Mouse (Mus musculus) MEL (cell line): ENCODE measurements around the gene Per1. TPM values are rescaled to one million over a fixed set of nuclear protein-coding genes. Genes with fewer than 3 reads are reported as not detected.

ENCODE experiments used
- DNase-seq: peaks from one replicate; pipeline ENCODE4 v3.0.0; 2011; ENCODE audit warnings: low read depth, low spot score
- H3K27ac ChIP-seq: 2 replicates; pipeline ENCODE4 v1.5.1; 2012; ENCODE audit warnings: low read depth, mild to moderate bottlenecking, control low read depth, low read length, moderate library complexity; ENCODE audit not compliant: control insufficient read depth
- H3K27me3 ChIP-seq, 2 experiments: fragments of 150-350 bp in 1 of 2; sonication (generic) in 1 of 2; 2 replicates each; pipeline ENCODE4 v1.6.1; 2012; ENCODE audit warnings: low read length in 2 of 2, mild to moderate bottlenecking in 2 of 2, improper control_type of control experiment in 1 of 2, moderate library complexity in 1 of 2; ENCODE audit not compliant: insufficient read depth in 2 of 2, control insufficient read depth in 1 of 2
- H3K36me3 ChIP-seq, 2 experiments: 2 replicates each; pipeline ENCODE4 v1.6.1; 2012 to 2014; ENCODE audit warnings: low read length in 2 of 2, improper control_type of control experiment in 1 of 2, inconsistent platforms in 1 of 2, mild to moderate bottlenecking in 1 of 2; ENCODE audit not compliant: insufficient read depth in 2 of 2, control insufficient read depth in 1 of 2
- H3K4me1 ChIP-seq, 2 experiments: fragments of 150-350 bp in 1 of 2; sonication (generic) in 1 of 2; 2 replicates each; pipeline ENCODE4 v1.6.1; 2012; ENCODE audit warnings: low read length in 2 of 2, improper control_type of control experiment in 1 of 2, mild to moderate bottlenecking in 1 of 2; ENCODE audit not compliant: insufficient read depth in 2 of 2, control insufficient read depth in 1 of 2
- H3K4me3 ChIP-seq, 2 experiments: fragments of 150-350 bp in 1 of 2; sonication (generic) in 1 of 2; 2 replicates each; pipeline ENCODE4 v1.5.1; 2012; ENCODE audit warnings: low read depth in 2 of 2, low read length in 2 of 2, mild to moderate bottlenecking in 2 of 2, moderate library complexity in 2 of 2, control low read depth in 1 of 2, improper control_type of control experiment in 1 of 2; ENCODE audit not compliant: control insufficient read depth in 1 of 2, insufficient read depth in 1 of 2
- H3K79me2 ChIP-seq: 2 replicates; pipeline ENCODE4 v1.6.1; 2012; ENCODE audit warnings: mild to moderate bottlenecking, low read length, moderate library complexity; ENCODE audit not compliant: control insufficient read depth, poor library complexity, insufficient read depth
- H3K9ac ChIP-seq: 2 replicates; pipeline ENCODE4 v1.6.1; 2012; ENCODE audit warnings: low read depth, mild to moderate bottlenecking, control low read depth, low read length, moderate library complexity; ENCODE audit not compliant: control insufficient read depth, poor library complexity, severe bottlenecking
- H3K9me3 ChIP-seq: fragments of 150-350 bp; sonication (generic); replicated peaks from 2 replicates; pipeline ENCODE4 v1.6.1; 2012; ENCODE audit warnings: mild to moderate bottlenecking, low read length, improper control_type of control experiment, moderate library complexity; ENCODE audit not compliant: insufficient read depth
- BHLHE40 ChIP-seq: IDR thresholded peaks from 2 replicates; pipeline ENCODE4 v1.6.1; 2012; ENCODE audit warnings: low read depth, mild to moderate bottlenecking, inconsistent platforms, low read length, improper control_type of control experiment, borderline replicate concordance
- CHD2 ChIP-seq: IDR thresholded peaks from 2 replicates; pipeline ENCODE4 v1.6.1; 2011; ENCODE audit warnings: low read length, improper control_type of control experiment
- CTCF ChIP-seq, 3 experiments: IDR thresholded peaks in 2 of 3; conservative IDR thresholded peaks in 1 of 3; 2 replicates each; pipeline ENCODE4 v1.5.1; 2011 to 2012; ENCODE audit warnings: low read length in 3 of 3, low read depth in 2 of 3, mild to moderate bottlenecking in 2 of 3, improper control_type of control experiment in 1 of 3, inconsistent platforms in 1 of 3, mixed read lengths in 1 of 3, moderate library complexity in 1 of 3; ENCODE audit not compliant: control insufficient read depth in 1 of 3, insufficient read depth in 1 of 3, poor library complexity in 1 of 3, severe bottlenecking in 1 of 3
- E2F4 ChIP-seq: IDR thresholded peaks from 2 replicates; pipeline ENCODE4 v1.6.1; 2011; ENCODE audit warnings: low read depth, low read length, improper control_type of control experiment, borderline replicate concordance
- ELF1 ChIP-seq: IDR thresholded peaks from 2 replicates; pipeline ENCODE4 v1.6.1; 2014; ENCODE audit warnings: low read depth, mild to moderate bottlenecking, inconsistent platforms, low read length, improper control_type of control experiment, moderate library complexity
- ETS1 ChIP-seq: IDR thresholded peaks from 2 replicates; pipeline ENCODE4 v1.6.1; 2012; ENCODE audit warnings: low read depth, mild to moderate bottlenecking, inconsistent platforms, low read length, improper control_type of control experiment, moderate library complexity
- HCFC1 ChIP-seq: IDR thresholded peaks from 2 replicates; pipeline ENCODE4 v1.6.1; 2012; ENCODE audit warnings: low read depth, mild to moderate bottlenecking, inconsistent platforms, low read length, improper control_type of control experiment, moderate library complexity
- JUND ChIP-seq: IDR thresholded peaks from 2 replicates; pipeline ENCODE4 v1.6.1; 2011; ENCODE audit warnings: low read depth, mild to moderate bottlenecking, improper control_type of control experiment, low read length
- KAT2A ChIP-seq: conservative IDR thresholded peaks from 2 replicates; pipeline ENCODE4 v1.6.1; 2012; ENCODE audit warnings: low read depth, low read length, improper control_type of control experiment, inconsistent platforms
- MAFK ChIP-seq: IDR thresholded peaks from 2 replicates; pipeline ENCODE4 v1.6.1; 2011; ENCODE audit warnings: low read depth, mild to moderate bottlenecking, low read length, improper control_type of control experiment, borderline replicate concordance
- MAX ChIP-seq: IDR thresholded peaks from 2 replicates; pipeline ENCODE4 v1.6.1; 2011; ENCODE audit warnings: low read length, improper control_type of control experiment
- MXI1 ChIP-seq: IDR thresholded peaks from 2 replicates; pipeline ENCODE4 v1.6.1; 2011; ENCODE audit warnings: mild to moderate bottlenecking, low read depth, low read length, improper control_type of control experiment
- MYB ChIP-seq: IDR thresholded peaks from 2 replicates; pipeline ENCODE4 v1.6.1; 2011; ENCODE audit warnings: mild to moderate bottlenecking, low read depth, low read length, improper control_type of control experiment
- NELFE ChIP-seq: IDR thresholded peaks from 2 replicates; pipeline ENCODE4 v1.6.1; 2011; ENCODE audit warnings: low read depth, low read length, improper control_type of control experiment
- NRF1 ChIP-seq: IDR thresholded peaks from 2 replicates; pipeline ENCODE4 v1.6.1; 2014; ENCODE audit warnings: low read depth, mild to moderate bottlenecking, inconsistent platforms, low read length, improper control_type of control experiment, moderate library complexity; ENCODE audit not compliant: poor library complexity, insufficient read depth, severe bottlenecking
- POLR2AphosphoS2 ChIP-seq: IDR thresholded peaks from 2 replicates; pipeline ENCODE4 v1.6.1; 2011; ENCODE audit warnings: low read length, improper control_type of control experiment
- POLR2AphosphoS5 ChIP-seq: IDR thresholded peaks from 2 replicates; pipeline ENCODE4 v1.6.1; 2012; ENCODE audit warnings: low read depth, borderline replicate concordance, mild to moderate bottlenecking, inconsistent platforms, low read length, moderate library complexity, mixed read lengths
- RCOR1 ChIP-seq: IDR thresholded peaks from 2 replicates; pipeline ENCODE4 v1.6.1; 2012; ENCODE audit warnings: low read depth, mild to moderate bottlenecking, inconsistent platforms, low read length, improper control_type of control experiment
- SIN3A ChIP-seq: IDR thresholded peaks from 2 replicates; pipeline ENCODE4 v1.6.1; 2012; ENCODE audit warnings: low read length, improper control_type of control experiment, inconsistent platforms
- TAL1 ChIP-seq: IDR thresholded peaks from 2 replicates; pipeline ENCODE4 v1.6.1; 2012; ENCODE audit warnings: mild to moderate bottlenecking, inconsistent platforms, low read length, moderate library complexity, mixed read lengths
- TBP ChIP-seq: IDR thresholded peaks from 2 replicates; pipeline ENCODE4 v1.8.0; 2011; ENCODE audit warnings: low read depth, low read length, improper control_type of control experiment
- TCF12 ChIP-seq: IDR thresholded peaks from 2 replicates; pipeline ENCODE4 v1.6.1; 2014; ENCODE audit warnings: low read depth, mild to moderate bottlenecking, inconsistent platforms, low read length, improper control_type of control experiment, moderate library complexity
- USF1 ChIP-seq: IDR thresholded peaks from 2 replicates; pipeline ENCODE4 v1.6.1; 2014; ENCODE audit warnings: low read depth, mild to moderate bottlenecking, inconsistent platforms, low read length, improper control_type of control experiment, moderate library complexity
- ZNF384 ChIP-seq: IDR thresholded peaks from 2 replicates; pipeline ENCODE4 v1.6.1; 2012; ENCODE audit warnings: low read depth, mild to moderate bottlenecking, inconsistent platforms, low read length, improper control_type of control experiment
- polyA plus RNA-seq, 2 experiments: library from polyadenylated mRNA; stranded (reverse) in 1 of 2; unstranded in 1 of 2; fragments of >175 nt in 1 of 2; fragments of >200 nt in 1 of 2; gene quantifications; 2 replicates each; pipeline versions ENCODE4 v1.2.1 to v1.2.4; 2012; ENCODE audit warnings: low replicate concordance in 2 of 2, low read depth in 1 of 2; ENCODE audit not compliant: insufficient read length in 2 of 2, insufficient read depth in 1 of 2, missing spikeins in 1 of 2
- total RNA-seq: library from RNA; depleted of rRNA; stranded (reverse); fragments of 300-350 nt; gene quantifications from 2 replicates; pipeline ENCODE4 v1.2.3, GENCODE M21; 2012

Per1 gene
- total and polyA plus RNA-seq, 3 experiments, result 4.5 to 34.9 TPM; not detected in 1

- TF ChIP-seq CTCF (IDR thresholded peaks at IDR 0.05 in 2 of 3, conservative IDR thresholded peaks at IDR 0.05 in 1 of 3; ENCODE audit: control insufficient read depth in 1 of 3, insufficient read depth in 1 of 3, low read depth in 2 of 3, low read length in 3 of 3, poor library complexity in 1 of 3, severe bottlenecking in 1 of 3) (peak in 1 of 3 experiments; percentile 14; a peak in 1 of 6 replicates), RCOR1 (0 out of 2 replicates have a peak, but pooled peaks have one; percentile 26)
Measured at GRCm38 (mm10) chr11:69123693-69124497, 28.9 kb downstream of the Per1 start (continued).

- TF ChIP-seq TBP (0 out of 2 replicates have a peak, but pooled peaks have one; percentile 82), ETS1 (no peak), KAT2A (0 out of 2 replicates have a peak, but pooled peaks have one; percentile 34), ELF1 (peak; percentile 53; the same call in 1 of the 2 replicates), MAFK (peak; percentile 89)
- TF ChIP-seq, all 39 proteins: peak for 4
- H3K36me3 ChIP-seq, result 0 out of 4 replicates have a peak, but pooled peaks cover 0 to 2% of the 10 kb centered on the region in 2 experiments
- H3K27ac ChIP-seq, result no peak overlapping the region
- H3K27me3 ChIP-seq, result no peaks in the 10 kb centered on the region
- H3K4me3 ChIP-seq, result peak overlapping the region in 1 of 2 experiments; percentile 5; a peak in 2 of 4 replicates
- H3K4me1 ChIP-seq, result peaks cover 0 to 10% of the 10 kb centered on the region in 2 experiments; a peak in 2 of 4 replicates
- H3K9ac ChIP-seq, result no peak overlapping the region
- no peak for DNase-seq
- H3K79me2 ChIP-seq, result no peaks in the 10 kb centered on the region
- H3K9me3 ChIP-seq, result no peaks in the 10 kb centered on the region
Measured at GRCm38 (mm10) chr11:69124498-69124847, 29.5 kb downstream of the Per1 start.

- Histone ChIP-seq H3K36me3 (0 out of 4 replicates have a peak, but pooled peaks cover 0 to 2% of the 10 kb centered on the region in 2 experiments), H3K27ac (peak overlapping the region; percentile 1; the same call in 1 of the 2 replicates), H3K4me3 (peak overlapping the region; percentile 51 to 57), H3K27me3 (no peaks in the 10 kb centered on the region), H3K9ac (peak overlapping the region; percentile 27), H3K9me3 (no peaks in the 10 kb centered on the region), H3K4me1 (peaks cover 0 to 9% of the 10 kb centered on the region in 2 experiments; a peak in 2 of 4 replicates), H3K79me2 (no peaks in the 10 kb centered on the region)
- DNase-seq, result peak; percentile 97
- TF ChIP-seq POLR2AphosphoS5 (no peak), BHLHE40 (peak; percentile 86; the same call in 1 of the 2 replicates), SIN3A (peak; percentile 80), TCF12 (no peak), TAL1 (no peak), NELFE (no peak), POLR2AphosphoS2 (no peak), ZNF384 (no peak), USF1 (peak; percentile 81), KAT2A (no peak; the same call in 1 of the 2 replicates), MXI1 (peak; percentile 83; the same call in 1 of the 2 replicates), MAFK (peak; percentile 99), MYB (no peak), JUND (no peak), NRF1 (no peak), ELF1 (peak; percentile 78), TBP (peak; percentile 100), HCFC1 (0 out of 2 replicates have a peak, but pooled peaks have one; percentile 33), MAX (peak; percentile 78), ETS1 (0 out of 2 replicates have a peak, but pooled peaks have one; percentile 4), CHD2 (no peak), E2F4 (peak; percentile 72; the same call in 1 of the 2 replicates), RCOR1 (no peak)
Measured at GRCm38 (mm10) chr11:69125041-69125851, 30.2 kb downstream of the Per1 start.
